Mouse (Mus musculus) thymus, postnatal 14 days (tissue): ENCODE results near the gene Gpam.
"Not testable (repeated sequence)": the region's sequence is repeated elsewhere in the genome, so short reads cannot be mapped to it uniquely, and the experiment has no call there.

Experiments used
- DNase-seq: peaks from one replicate; pipeline ENCODE4 v3.0.0; 2021

Gene Gpam

GRCm38 (mm10) chr19:55127072-55127718 is at the start of gene Gpam:
TSS of gene Gpam (minus strand) at chr19:55127238.
- DNase-seq: no peak

- no peak for DNase-seq
These were observed 44.5 kb upstream of the Gpam start for GRCm38 (mm10) chr19:55171585-55171984.

- DNase-seq: no peak
These were observed 43.4 kb upstream of the Gpam start for GRCm38 (mm10) chr19:55170399-55170798.

GRCm38 (mm10) chr19:55169236-55169729 is 42.2 kb upstream of the Gpam start:
- not testable (repeated sequence) for DNase-seq

- DNase-seq: no peak
These were observed 41.3 kb upstream of the Gpam start for GRCm38 (mm10) chr19:55168360-55168759.

- DNase-seq: no peak
These were observed 40.7 kb upstream of the Gpam start for GRCm38 (mm10) chr19:55167741-55168140.

- no peak for DNase-seq
These were observed 39.7 kb upstream of the Gpam start for GRCm38 (mm10) chr19:55166741-55167140.

- no peak for DNase-seq
These were observed 38.9 kb upstream of the Gpam start for GRCm38 (mm10) chr19:55165954-55166353.

- DNase-seq: no peak
These were observed 38.3 kb upstream of the Gpam start for GRCm38 (mm10) chr19:55165183-55165865.

- no peak for DNase-seq
These were observed 37.1 kb upstream of the Gpam start for GRCm38 (mm10) chr19:55164162-55164561.

- DNase-seq: no peak
These were observed 35.2 kb upstream of the Gpam start for GRCm38 (mm10) chr19:55162271-55162670.

GRCm38 (mm10) chr19:55159826-55160225 is 32.8 kb upstream of the Gpam start:
- no peak for DNase-seq

GRCm38 (mm10) chr19:55158606-55159005 is 31.6 kb upstream of the Gpam start:
- no peak for DNase-seq

- no peak for DNase-seq
These were observed 30.0 kb upstream of the Gpam start for GRCm38 (mm10) chr19:55157029-55157428.

- no peak for DNase-seq
These were observed 25.9 kb upstream of the Gpam start for GRCm38 (mm10) chr19:55152983-55153382.

GRCm38 (mm10) chr19:55152274-55152673 is 25.2 kb upstream of the Gpam start:
- not testable (repeated sequence) for DNase-seq

GRCm38 (mm10) chr19:55149646-55150045 is 22.6 kb upstream of the Gpam start:
- no peak for DNase-seq

GRCm38 (mm10) chr19:55148109-55148508 is 21.1 kb upstream of the Gpam start:
- DNase-seq: no peak

- DNase-seq: no peak
These were observed 20.5 kb upstream of the Gpam start for GRCm38 (mm10) chr19:55147568-55147967.

GRCm38 (mm10) chr19:55145136-55145535 is 18.1 kb upstream of the Gpam start:
- no peak for DNase-seq

- no peak for DNase-seq
These were observed 17.7 kb upstream of the Gpam start for GRCm38 (mm10) chr19:55144691-55145090.

GRCm38 (mm10) chr19:55143391-55144300 is 16.6 kb upstream of the Gpam start:
- no peak for DNase-seq

GRCm38 (mm10) chr19:55139301-55139700 is 12.3 kb upstream of the Gpam start:
- no peak for DNase-seq
